Mouse (Mus musculus): ENCODE measurements around the gene Plekho1. TPM values are rescaled to one million over a fixed set of nuclear protein-coding genes. Genes with fewer than 3 reads are reported as not detected.

Gene Plekho1
- polyA plus RNA-seq, 1 experiment from 2014 or later: 40.5 TPM

- no peak for DNase-seq (ENCODE audit: low spot score)
- H3K4me3 ChIP-seq (ENCODE audit: low read depth, low read length): no peak overlapping the region
- no peaks in the 10 kb centered on the region for H3K9me3 ChIP-seq (ENCODE audit: control insufficient read depth, low read length)
- H3K4me2 ChIP-seq (ENCODE audit: low read depth, low read length): no peak overlapping the region
- no peak overlapping the region for H3K9ac ChIP-seq (ENCODE audit: low read depth, low read length)
- H3K27ac ChIP-seq (replicated peaks; ENCODE audit: low read depth, low read length): no peak overlapping the region
- WGBS: 88% methylated on average over 6 of the region's 6 CpGs
- H3K27me3 ChIP-seq (replicated peaks; ENCODE audit: control insufficient read depth, insufficient read depth, low read length): no peaks in the 10 kb centered on the region
- no peak for ATAC-seq (ENCODE audit: low read depth)
- peaks cover 16% of the 10 kb centered on the region; the same call in 1 of the 2 replicates for H3K36me3 ChIP-seq (ENCODE audit: control insufficient read depth, insufficient read depth, low read length)
- no peaks in the 10 kb centered on the region for H3K4me1 ChIP-seq (ENCODE audit: control insufficient read depth, insufficient read depth, low read length)
Observed at GRCm38 (mm10) chr3:96036796-96037195, 41.0 kb upstream of the Plekho1 start.

DNA sequence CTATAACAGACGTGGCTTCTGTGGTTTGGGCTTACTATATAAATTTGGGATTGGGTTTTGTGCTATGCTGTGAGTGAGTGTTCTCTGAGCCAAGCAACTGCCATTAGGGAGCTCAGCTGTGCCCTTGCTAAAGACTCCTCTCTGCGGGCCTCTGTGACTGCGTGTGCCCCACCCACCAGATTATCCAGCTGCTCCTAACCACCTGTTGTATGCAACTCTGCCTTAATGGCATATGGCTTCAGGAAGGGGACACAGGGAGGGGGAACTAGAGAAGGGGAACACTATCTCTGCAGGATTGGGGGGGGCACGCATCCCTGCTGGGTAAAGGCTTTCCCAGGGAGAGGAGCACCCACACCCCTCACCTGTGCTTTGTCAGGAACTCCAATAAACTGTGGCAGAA, 37.2 kb upstream of the Plekho1 start:
- Histone ChIP-seq H3K4me3 (ENCODE audit: low read depth, low read length) (no peak overlapping the region), H3K27ac (replicated peaks; ENCODE audit: low read depth, low read length) (no peak overlapping the region), H3K4me2 (ENCODE audit: low read depth, low read length) (no peak overlapping the region), H3K36me3 (ENCODE audit: control insufficient read depth, insufficient read depth, low read length) (peaks cover 8% of the 10 kb centered on the region; the same call in 1 of the 2 replicates), H3K9me3 (ENCODE audit: control insufficient read depth, low read length) (no peaks in the 10 kb centered on the region), H3K9ac (ENCODE audit: low read depth, low read length) (no peak overlapping the region), H3K4me1 (ENCODE audit: control insufficient read depth, insufficient read depth, low read length) (no peaks in the 10 kb centered on the region), H3K27me3 (replicated peaks; ENCODE audit: control insufficient read depth, insufficient read depth, low read length) (no peaks in the 10 kb centered on the region)
- WGBS: 78% methylated on average over 4 of the region's 4 CpGs
- DNase-seq (ENCODE audit: low spot score) (peak; percentile 78), ATAC-seq (ENCODE audit: low read depth) (peak; percentile 81)

DNA sequence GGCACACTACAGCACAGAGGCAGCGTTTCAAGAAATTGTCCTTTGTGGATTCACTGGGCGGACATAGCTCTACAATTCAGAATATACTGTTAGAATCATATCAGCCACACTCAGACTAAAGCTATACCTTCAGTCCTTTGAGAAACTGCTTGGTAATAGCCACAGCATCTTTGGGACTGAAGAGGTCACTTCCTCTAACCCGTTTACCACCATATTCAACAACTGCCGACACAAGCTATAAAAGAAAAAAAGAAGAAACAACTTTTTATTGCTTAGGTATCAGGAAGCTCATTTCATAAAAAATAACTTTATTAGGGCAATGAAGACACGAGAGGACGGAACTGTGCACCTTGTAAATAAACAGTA, 36.8 kb upstream of the Plekho1 start:
- peaks cover 8% of the 10 kb centered on the region; the same call in 1 of the 2 replicates for H3K36me3 ChIP-seq (ENCODE audit: control insufficient read depth, insufficient read depth, low read length)
- H3K4me3 ChIP-seq (ENCODE audit: low read depth, low read length): no peak overlapping the region
- H3K27me3 ChIP-seq (replicated peaks; ENCODE audit: control insufficient read depth, insufficient read depth, low read length): no peaks in the 10 kb centered on the region
- H3K4me1 ChIP-seq (ENCODE audit: control insufficient read depth, insufficient read depth, low read length): no peaks in the 10 kb centered on the region
- DNase-seq (ENCODE audit: low spot score) (no peak), ATAC-seq (ENCODE audit: low read depth) (no peak)
- no peak overlapping the region for H3K4me2 ChIP-seq (ENCODE audit: low read depth, low read length)
- no peak overlapping the region for H3K27ac ChIP-seq (replicated peaks; ENCODE audit: low read depth, low read length)
- H3K9ac ChIP-seq (ENCODE audit: low read depth, low read length): no peak overlapping the region
- WGBS: 84% methylated on average over 6 of the region's 6 CpGs
- no peaks in the 10 kb centered on the region for H3K9me3 ChIP-seq (ENCODE audit: control insufficient read depth, low read length)

- Histone ChIP-seq H3K9me3 (ENCODE audit: control insufficient read depth, low read length) (no peaks in the 10 kb centered on the region), H3K9ac (ENCODE audit: low read depth, low read length) (no peak overlapping the region), H3K4me2 (ENCODE audit: low read depth, low read length) (no peak overlapping the region), H3K36me3 (ENCODE audit: control insufficient read depth, insufficient read depth, low read length) (peaks cover 8% of the 10 kb centered on the region; the same call in 1 of the 2 replicates), H3K27ac (replicated peaks; ENCODE audit: low read depth, low read length) (no peak overlapping the region), H3K27me3 (replicated peaks; ENCODE audit: control insufficient read depth, insufficient read depth, low read length) (no peaks in the 10 kb centered on the region), H3K4me3 (ENCODE audit: low read depth, low read length) (no peak overlapping the region), H3K4me1 (ENCODE audit: control insufficient read depth, insufficient read depth, low read length) (no peaks in the 10 kb centered on the region)
- ATAC-seq (ENCODE audit: low read depth) (no peak), DNase-seq (ENCODE audit: low spot score) (no peak)
- 74% methylated on average over 6 of the region's 6 CpGs for WGBS
Observed at GRCm38 (mm10) chr3:96031991-96032651, 36.3 kb upstream of the Plekho1 start.

DNA sequence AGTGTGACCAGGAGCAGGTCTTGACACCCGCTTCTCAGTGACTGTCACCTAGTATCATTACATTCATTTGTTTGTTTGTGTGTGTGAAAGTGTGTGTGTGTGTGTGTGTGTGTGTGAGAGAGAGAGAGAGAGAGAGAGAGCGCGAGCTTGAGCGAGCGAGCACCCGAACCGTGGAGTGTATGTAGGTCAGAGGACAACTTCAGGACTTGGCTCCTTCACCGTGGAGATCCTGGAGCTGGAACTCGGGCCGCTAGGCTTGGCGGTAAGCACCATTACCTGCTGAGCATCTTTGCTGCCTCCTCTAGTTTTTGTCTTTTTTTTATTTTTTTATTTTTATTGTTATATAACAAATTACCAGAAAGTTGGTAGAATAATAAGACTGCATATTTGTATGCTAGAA, 34.0 kb upstream of the Plekho1 start:
- Histone ChIP-seq H3K4me1 (ENCODE audit: control insufficient read depth, insufficient read depth, low read length) (no peaks in the 10 kb centered on the region), H3K9ac (ENCODE audit: low read depth, low read length) (no peak overlapping the region), H3K4me2 (ENCODE audit: low read depth, low read length) (no peak overlapping the region), H3K9me3 (ENCODE audit: control insufficient read depth, low read length) (no peaks in the 10 kb centered on the region), H3K27me3 (replicated peaks; ENCODE audit: control insufficient read depth, insufficient read depth, low read length) (no peaks in the 10 kb centered on the region), H3K27ac (replicated peaks; ENCODE audit: low read depth, low read length) (no peak overlapping the region), H3K36me3 (ENCODE audit: control insufficient read depth, insufficient read depth, low read length) (peaks cover 8% of the 10 kb centered on the region; the same call in 1 of the 2 replicates), H3K4me3 (ENCODE audit: low read depth, low read length) (no peak overlapping the region)
- 92% methylated on average over 11 of the region's 11 CpGs for WGBS
- DNase-seq (ENCODE audit: low spot score): no peak
- ATAC-seq (ENCODE audit: low read depth): no peak

- Histone ChIP-seq H3K4me1 (ENCODE audit: control insufficient read depth, insufficient read depth, low read length) (no peaks in the 10 kb centered on the region), H3K9ac (ENCODE audit: low read depth, low read length) (no peak overlapping the region)
- WGBS: 89% methylated on average over 3 of the region's 3 CpGs
Observed at GRCm38 (mm10) chr3:96029336-96029735, 33.5 kb upstream of the Plekho1 start.

GRCm38 (mm10) chr3:96027875-96028274, 32.1 kb upstream of the Plekho1 start:
- ATAC-seq (ENCODE audit: low read depth): peak; percentile 22; the same call in 1 of the 2 replicates

More at GRCm38 (mm10) chr3:96029336-96029735, 33.5 kb upstream of the Plekho1 start:
- Histone ChIP-seq H3K36me3 (ENCODE audit: control insufficient read depth, insufficient read depth, low read length) (peaks cover 8% of the 10 kb centered on the region; the same call in 1 of the 2 replicates), H3K4me2 (ENCODE audit: low read depth, low read length) (no peak overlapping the region), H3K27me3 (replicated peaks; ENCODE audit: control insufficient read depth, insufficient read depth, low read length) (no peaks in the 10 kb centered on the region), H3K27ac (replicated peaks; ENCODE audit: low read depth, low read length) (no peak overlapping the region), H3K9me3 (ENCODE audit: control insufficient read depth, low read length) (no peaks in the 10 kb centered on the region), H3K4me3 (ENCODE audit: low read depth, low read length) (no peak overlapping the region)
- DNase-seq (ENCODE audit: low spot score) (peak; percentile 14), ATAC-seq (ENCODE audit: low read depth) (no peak)

DNA sequence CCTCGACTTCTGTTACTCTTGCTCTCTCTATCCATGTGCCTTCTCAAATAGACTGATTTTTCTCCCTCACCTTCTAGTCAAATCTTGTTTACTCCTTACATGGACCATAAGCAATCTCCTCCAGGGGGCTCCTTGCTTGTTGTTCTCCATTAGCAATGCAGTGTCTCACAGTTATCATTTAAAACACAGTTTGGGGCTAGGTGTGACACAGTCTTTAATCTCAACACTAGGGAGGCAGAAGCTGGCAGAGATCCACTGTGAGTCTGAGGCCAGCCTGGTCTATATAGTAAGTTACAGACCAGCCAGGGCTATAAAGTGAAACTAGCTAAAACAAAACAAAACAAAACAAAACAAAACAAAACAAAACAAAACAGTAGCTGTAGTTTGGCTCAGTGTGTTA, 31.3 kb upstream of the Plekho1 start:
- 86% methylated on average over 1 of the region's 1 CpGs for WGBS
- Histone ChIP-seq H3K36me3 (ENCODE audit: control insufficient read depth, insufficient read depth, low read length) (no peaks in the 10 kb centered on the region), H3K4me3 (ENCODE audit: low read depth, low read length) (no peak overlapping the region), H3K27ac (replicated peaks; ENCODE audit: low read depth, low read length) (no peak overlapping the region), H3K9ac (ENCODE audit: low read depth, low read length) (no peak overlapping the region), H3K4me2 (ENCODE audit: low read depth, low read length) (no peak overlapping the region), H3K27me3 (replicated peaks; ENCODE audit: control insufficient read depth, insufficient read depth, low read length) (no peaks in the 10 kb centered on the region), H3K9me3 (ENCODE audit: control insufficient read depth, low read length) (no peaks in the 10 kb centered on the region), H3K4me1 (ENCODE audit: control insufficient read depth, insufficient read depth, low read length) (no peaks in the 10 kb centered on the region)
- DNase-seq (ENCODE audit: low spot score) (no peak), ATAC-seq (ENCODE audit: low read depth) (no peak)

More at GRCm38 (mm10) chr3:96027875-96028274, 32.1 kb upstream of the Plekho1 start:
- Histone ChIP-seq H3K4me3 (ENCODE audit: low read depth, low read length) (no peak overlapping the region), H3K36me3 (ENCODE audit: control insufficient read depth, insufficient read depth, low read length) (no peaks in the 10 kb centered on the region; the same call in 1 of the 2 replicates), H3K4me2 (ENCODE audit: low read depth, low read length) (no peak overlapping the region), H3K27ac (replicated peaks; ENCODE audit: low read depth, low read length) (no peak overlapping the region), H3K4me1 (ENCODE audit: control insufficient read depth, insufficient read depth, low read length) (no peaks in the 10 kb centered on the region), H3K27me3 (replicated peaks; ENCODE audit: control insufficient read depth, insufficient read depth, low read length) (no peaks in the 10 kb centered on the region), H3K9me3 (ENCODE audit: control insufficient read depth, low read length) (no peaks in the 10 kb centered on the region), H3K9ac (ENCODE audit: low read depth, low read length) (no peak overlapping the region)
- WGBS: 67% methylated on average over 1 of the region's 1 CpGs
- peak; percentile 49 for DNase-seq (ENCODE audit: low spot score)
